Mouse (Mus musculus) adrenal gland, postnatal 25 days (tissue): ENCODE results near the gene Olfr73. TPM values are rescaled to one million over a fixed set of nuclear protein-coding genes. Genes with fewer than 3 reads are reported as not detected.
"Not testable (repeated sequence)": the region's sequence is repeated elsewhere in the genome, so short reads cannot be mapped to it uniquely, and the experiment has no call there.

ENCODE experiments used
- DNase-seq: peaks from one replicate; pipeline ENCODE4 v3.0.0; 2021; ENCODE audit warnings: mixed read lengths
- long read RNA-seq: library from polyadenylated mRNA; stranded (forward); transcript quantifications from one replicate; pipeline ENCODE4 v2.0.0, GENCODE M21; 2021
- total RNA-seq: library from RNA; stranded (reverse); gene quantifications from 2 replicates; pipeline ENCODE4 v1.2.3, GENCODE M21; 2021

Gene Olfr73
- total RNA-seq: not detected in 2 replicates
- long read RNA-seq: 0 reads

DNA sequence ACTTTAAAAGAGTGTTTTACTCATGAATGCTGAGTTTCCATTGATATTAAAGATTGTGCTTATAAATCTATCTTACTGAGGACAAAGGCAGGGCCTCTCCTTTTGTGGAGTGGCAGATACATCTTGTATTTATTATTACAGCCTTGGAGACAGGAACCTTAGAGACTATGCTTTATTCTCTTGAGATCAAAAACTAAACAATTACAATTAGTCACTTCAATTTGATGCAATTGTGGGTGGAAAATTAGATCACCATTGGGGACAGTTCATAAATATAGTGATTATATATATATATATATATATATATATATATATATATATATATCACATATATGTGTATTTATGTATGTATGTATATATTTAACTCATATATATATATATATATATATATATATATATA lies at the start of gene Olfr73:
Olfr73 (minus strand) TSS at position 101 of the 400 bp plus-strand sequence.
- no peak for DNase-seq

DNA sequence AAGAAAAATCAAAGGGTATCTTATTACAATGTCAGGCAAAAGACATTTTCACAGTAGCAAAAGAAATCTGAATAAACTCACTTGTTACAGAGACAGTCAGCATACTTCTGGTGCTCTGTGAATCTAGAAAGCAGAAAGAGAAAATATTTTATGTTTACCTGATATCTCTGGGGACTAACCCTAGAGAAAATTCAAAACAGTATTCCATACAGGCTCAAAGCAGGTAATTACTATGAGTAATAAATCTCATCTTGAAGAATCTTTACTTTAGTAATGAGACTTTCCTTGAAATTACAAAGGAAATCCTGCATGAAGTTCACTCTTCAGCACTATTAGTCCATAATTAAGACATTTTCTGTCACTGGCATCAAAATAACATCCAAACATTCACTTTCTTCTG lies 34.2 kb upstream of the Olfr73 start, which contains the start of gene Olfr1163:
Olfr1163 (minus strand) TSS at position 101 of the 400 bp plus-strand sequence.
- no peak for DNase-seq

DNA sequence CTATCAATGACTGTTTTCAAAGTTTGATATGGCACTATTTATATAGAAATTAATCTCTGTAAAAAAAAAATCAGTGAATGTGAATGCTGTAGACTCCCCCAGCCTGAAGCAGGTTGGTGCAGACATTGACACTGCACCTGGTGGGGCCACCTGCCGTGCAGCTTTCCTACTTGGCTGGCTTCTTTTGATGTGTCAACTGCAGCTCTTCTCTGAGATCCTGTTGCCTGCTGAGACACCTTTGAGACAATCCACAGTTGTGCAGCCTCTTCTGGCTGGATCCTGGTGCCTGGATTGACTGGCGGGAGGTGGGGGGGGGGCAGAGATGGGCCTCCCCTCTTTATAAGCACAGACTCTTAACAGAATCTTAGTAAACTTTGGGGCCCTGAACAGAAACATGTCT lies 26.1 kb upstream of the Olfr73 start:
- DNase-seq: no peak

DNA sequence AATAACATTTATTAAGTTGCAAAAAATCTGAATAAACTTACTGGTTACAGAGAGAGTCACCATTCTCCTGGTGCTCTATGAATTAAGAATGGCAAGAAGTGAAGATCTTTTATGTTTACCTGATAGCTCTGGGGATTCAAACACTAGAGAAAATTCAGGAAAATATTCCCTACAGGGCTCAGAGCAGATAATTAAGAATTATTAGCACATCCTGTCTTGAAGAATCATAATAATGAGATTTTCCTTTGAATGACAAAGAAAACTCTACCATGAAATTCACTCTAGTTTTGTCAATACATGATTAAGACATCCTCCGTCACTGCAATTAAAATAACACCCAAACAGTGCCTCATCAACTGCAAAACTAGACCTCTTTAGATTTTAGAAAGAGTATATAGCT lies 13.5 kb upstream of the Olfr73 start, which contains the start of gene Olfr1162:
Olfr1162 (minus strand) TSS at position 101 of the 400 bp plus-strand sequence.
- no peak for DNase-seq

DNA sequence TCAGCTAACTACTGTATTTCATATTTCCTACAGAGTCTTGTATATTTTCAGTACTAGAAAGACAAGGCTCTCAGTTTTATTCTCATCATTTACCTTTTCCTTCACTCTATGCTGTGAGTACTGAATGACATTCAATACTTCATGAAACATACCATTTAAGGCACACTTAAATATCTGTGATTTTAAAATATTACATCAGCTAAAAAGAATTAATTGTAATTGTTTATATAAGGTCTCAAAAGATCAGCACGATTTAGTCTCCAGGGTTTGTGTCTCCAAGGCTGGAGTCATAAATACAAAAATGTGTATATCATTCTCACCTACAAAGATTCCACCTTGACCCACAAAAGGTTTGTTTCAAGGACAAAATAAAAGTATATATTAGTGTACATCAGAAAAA lies 15.0 kb downstream of the Olfr73 start, which contains the start of gene Olfr1161:
Olfr1161 (plus strand) TSS at position 301 of the 400 bp plus-strand sequence.
- not testable (repeated sequence) for DNase-seq

DNA sequence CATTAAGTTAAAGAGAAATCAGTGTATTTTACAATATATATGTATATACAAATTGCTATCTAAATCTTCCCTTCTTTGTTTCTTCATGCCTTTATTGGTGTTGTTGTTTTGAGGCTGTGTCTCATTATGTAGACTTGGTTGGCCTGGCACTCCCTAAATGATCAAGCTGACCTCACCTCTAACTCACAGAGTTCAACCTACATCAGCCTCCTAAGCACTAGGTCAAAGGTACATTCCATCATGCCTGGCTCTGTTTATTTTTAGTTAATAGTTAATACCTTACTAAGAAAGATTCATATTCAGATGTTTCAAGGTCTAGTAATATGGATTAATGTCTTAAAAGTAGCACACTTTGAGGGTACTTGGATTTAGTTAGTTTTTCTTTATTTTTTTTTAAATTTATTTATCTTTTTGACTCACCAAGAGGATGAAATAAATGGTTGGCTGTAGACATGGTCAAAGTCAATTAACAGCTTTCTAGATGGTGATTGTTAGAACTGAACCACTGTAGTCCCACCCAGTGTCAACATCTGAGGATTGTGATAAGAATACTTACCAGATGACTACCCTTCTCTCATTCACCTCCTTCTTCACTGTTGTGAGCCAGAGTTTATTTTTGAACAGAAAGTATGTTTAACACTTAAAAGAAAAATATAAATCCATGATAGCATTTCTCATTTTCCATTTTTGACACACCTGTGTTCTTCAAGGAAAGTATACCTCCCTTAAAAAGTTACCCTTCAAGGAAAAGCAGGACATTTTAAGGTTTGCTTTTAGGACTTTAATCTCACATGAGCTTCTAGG lies 29.8 kb downstream of the Olfr73 start, which contains the start of gene Olfr1160:
Olfr1160 (minus strand) TSS at position 754 of the 804 bp plus-strand sequence.
- DNase-seq: no peak

DNA sequence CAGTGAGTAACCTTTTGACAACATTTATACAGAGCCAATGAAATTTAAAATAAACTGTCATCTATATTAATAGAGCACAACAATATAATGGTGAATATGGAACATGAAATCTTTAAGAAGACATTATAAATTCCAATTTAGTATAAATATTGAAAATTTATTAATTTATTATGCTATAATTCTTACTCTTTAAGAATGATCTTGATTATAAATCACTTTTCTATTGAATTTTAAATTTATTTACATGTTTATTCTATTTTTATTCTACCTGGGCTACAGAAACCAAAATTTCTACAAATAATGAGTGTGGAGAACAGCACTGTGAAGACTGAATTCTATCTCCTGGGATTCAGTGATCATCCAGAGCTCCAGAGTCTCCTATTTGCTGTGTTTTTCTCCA lies 47.7 kb downstream of the Olfr73 start, which contains the start of gene Olfr1158:
Olfr1158 (plus strand) TSS at position 301 of the 400 bp plus-strand sequence.
- no peak for DNase-seq

Other genes with a start within 250 kb of the Olfr73 start
- not detected in 2 replicates for gene Olfr1143, start 237.1 kb downstream of the Olfr73 start, total RNA-seq
- not detected in 2 replicates for gene Olfr1145, start 227.9 kb downstream of the Olfr73 start, total RNA-seq
- gene Olfr1148, start 207.2 kb downstream of the Olfr73 start, total RNA-seq: not detected in 2 replicates
- gene Olfr1150-ps1, start 193.7 kb downstream of the Olfr73 start, total RNA-seq: not detected in 2 replicates
- gene Olfr1151, start 181.8 kb downstream of the Olfr73 start, total RNA-seq: not detected in 2 replicates
- not detected in 2 replicates for gene Olfr1152, start 171.2 kb downstream of the Olfr73 start, total RNA-seq
- not detected in 2 replicates for gene Olfr1153, start 142.7 kb downstream of the Olfr73 start, total RNA-seq
- not detected in 2 replicates for gene Olfr1154, start 132.5 kb downstream of the Olfr73 start, total RNA-seq
- gene Olfr1155, start 92.6 kb downstream of the Olfr73 start, total RNA-seq: not detected in 2 replicates
- gene Olfr1156, start 84.6 kb downstream of the Olfr73 start, total RNA-seq: not detected in 2 replicates
- not detected in 2 replicates for gene Olfr1157, start 69.4 kb downstream of the Olfr73 start, total RNA-seq
- not detected in 2 replicates for gene Olfr74, start 63.0 kb downstream of the Olfr73 start, total RNA-seq
- gene Olfr1158, start 47.6 kb downstream of the Olfr73 start, total RNA-seq: not detected in 2 replicates
- not detected in 2 replicates for gene Olfr1160, start 29.4 kb downstream of the Olfr73 start, total RNA-seq
- gene Olfr1161, start 14.9 kb downstream of the Olfr73 start, total RNA-seq: not detected in 2 replicates
- not detected in 2 replicates for gene Olfr1162, start 13.4 kb upstream of the Olfr73 start, total RNA-seq
- not detected in 2 replicates for gene Olfr1163, start 34.1 kb upstream of the Olfr73 start, total RNA-seq
- not detected in 2 replicates for gene Olfr1164, start 56.3 kb upstream of the Olfr73 start, total RNA-seq
- gene Olfr1166, start 90.6 kb upstream of the Olfr73 start, total RNA-seq: not detected in 2 replicates
- not detected in 2 replicates for gene Olfr1167, start 117.5 kb upstream of the Olfr73 start, total RNA-seq
- gene Olfr1168, start 144.2 kb upstream of the Olfr73 start, total RNA-seq: not detected in 2 replicates
- gene Olfr1170, start 190.6 kb upstream of the Olfr73 start, total RNA-seq: not detected in 2 replicates
- gene Olfr1173, start 242.2 kb upstream of the Olfr73 start, total RNA-seq: not detected in 2 replicates